Mouse (Mus musculus): ENCODE data around the gene Hhipl1. TPM values are rescaled to one million over a fixed set of nuclear protein-coding genes. Genes with fewer than 3 reads are reported as not detected.

The Hhipl1 gene
- polyA plus RNA-seq, 1 experiment: 1.6 TPM

DNA sequence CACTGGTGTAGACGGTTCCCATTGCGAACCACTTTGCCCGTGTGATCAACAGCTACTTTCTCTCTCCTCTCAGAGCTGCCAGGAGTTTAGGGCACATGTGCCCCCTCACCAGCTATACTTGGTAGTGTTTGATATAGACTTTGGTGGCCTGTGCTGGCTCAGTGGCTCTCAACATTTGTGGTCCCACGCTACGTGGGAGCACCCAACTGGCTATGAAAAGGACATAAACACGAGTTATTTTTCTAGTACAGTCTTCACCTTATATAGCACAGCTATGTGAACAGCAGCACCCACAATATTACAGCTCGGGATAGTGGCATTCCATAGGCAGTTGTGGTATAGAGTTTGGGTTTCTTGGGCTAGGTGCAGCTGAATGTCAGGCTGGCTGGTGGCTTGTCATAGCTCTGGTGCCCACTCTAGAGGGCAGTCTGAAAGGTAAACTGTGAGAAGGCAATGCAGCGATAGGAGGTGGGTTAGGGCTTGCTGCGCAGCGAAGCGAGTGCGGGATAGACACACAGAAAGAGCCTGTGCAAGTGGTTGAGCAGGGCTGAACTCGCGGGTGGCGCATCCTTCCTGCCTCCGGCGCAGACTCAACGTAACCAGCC lies 11.9 kb downstream of the Hhipl1 start:
- H3K79me3 ChIP-seq (ENCODE audit: low read depth): no peaks in the 10 kb centered on the region
- no peaks in the 10 kb centered on the region for H3K36me3 ChIP-seq (ENCODE audit: control insufficient read depth, insufficient read depth)
- H3K79me2 ChIP-seq (ENCODE audit: control insufficient read depth, insufficient read depth): no peaks in the 10 kb centered on the region
- no peaks in the 10 kb centered on the region for H3K27me3 ChIP-seq (ENCODE audit: control insufficient read depth, insufficient read depth, insufficient read length)
- no peak overlapping the region for H3ac ChIP-seq (ENCODE audit: control insufficient read depth, insufficient read length, low read depth)
- TF ChIP-seq FOSL1 (IDR thresholded peaks at IDR 0.05; ENCODE audit: insufficient read depth, low read length, poor library complexity, severe bottlenecking) (no peak), CTCF (IDR thresholded peaks at IDR 0.05; ENCODE audit: control insufficient read depth, insufficient read depth, insufficient read length) (no peak), MYOG (IDR thresholded peaks at IDR 0.05; ENCODE audit: control insufficient read depth, extremely low read depth, insufficient read length) (no peak)
- no peak overlapping the region for H3K4me3 ChIP-seq (ENCODE audit: insufficient read depth, poor library complexity, severe bottlenecking)

DNA sequence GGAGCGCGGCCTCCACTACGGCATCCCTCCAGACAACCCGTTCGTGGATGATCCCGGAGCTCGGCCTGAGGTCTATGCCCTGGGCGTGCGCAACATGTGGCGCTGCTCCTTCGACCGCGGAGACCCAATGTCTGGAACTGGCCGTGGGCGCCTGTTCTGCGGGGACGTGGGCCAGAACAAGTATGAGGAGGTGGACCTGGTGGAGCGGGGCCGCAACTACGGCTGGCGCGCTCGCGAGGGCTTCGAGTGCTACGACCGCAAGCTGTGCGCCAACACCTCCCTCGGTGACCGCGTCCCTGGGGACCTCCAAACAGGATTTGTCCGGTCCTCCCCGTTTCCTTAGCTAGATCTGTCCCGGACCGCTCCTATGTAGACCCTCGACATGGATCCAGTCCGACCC lies 12.4 kb downstream of the Hhipl1 start:
- Histone ChIP-seq H3K79me2 (ENCODE audit: control insufficient read depth, insufficient read depth) (no peaks in the 10 kb centered on the region), H3K36me3 (ENCODE audit: control insufficient read depth, insufficient read depth) (no peaks in the 10 kb centered on the region), H3K4me3 (ENCODE audit: insufficient read depth, poor library complexity, severe bottlenecking) (no peak overlapping the region), H3K79me3 (ENCODE audit: low read depth) (no peaks in the 10 kb centered on the region), H3ac (ENCODE audit: control insufficient read depth, insufficient read length, low read depth) (no peak overlapping the region), H3K27me3 (ENCODE audit: control insufficient read depth, insufficient read depth, insufficient read length) (no peaks in the 10 kb centered on the region)
- TF ChIP-seq MAX (IDR thresholded peaks at IDR 0.05): no peak
- TF ChIP-seq CTCF (IDR thresholded peaks at IDR 0.05; ENCODE audit: control insufficient read depth, insufficient read depth, insufficient read length): no peak
- no peak for TF ChIP-seq USF1 (IDR thresholded peaks at IDR 0.05; ENCODE audit: low read depth)
- TF ChIP-seq FOSL1 (IDR thresholded peaks at IDR 0.05; ENCODE audit: insufficient read depth, low read length, poor library complexity, severe bottlenecking): no peak

GRCm38 (mm10) chr12:108320096-108320495 lies 14.0 kb downstream of the Hhipl1 start:
- Histone ChIP-seq H3K4me3 (ENCODE audit: insufficient read depth, poor library complexity, severe bottlenecking) (no peak overlapping the region), H3K27me3 (ENCODE audit: control insufficient read depth, insufficient read depth, insufficient read length) (no peaks in the 10 kb centered on the region), H3K79me3 (ENCODE audit: low read depth) (no peaks in the 10 kb centered on the region), H3K79me2 (ENCODE audit: control insufficient read depth, insufficient read depth) (no peaks in the 10 kb centered on the region), H3ac (ENCODE audit: control insufficient read depth, insufficient read length, low read depth) (no peak overlapping the region), H3K36me3 (ENCODE audit: control insufficient read depth, insufficient read depth) (no peaks in the 10 kb centered on the region)
- no peak for TF ChIP-seq MYOD1 (IDR thresholded peaks at IDR 0.05; ENCODE audit: control insufficient read depth, insufficient read length, low read depth)
- TF ChIP-seq CEBPB (IDR thresholded peaks at IDR 0.05; ENCODE audit: low read depth): no peak
- TF ChIP-seq CTCF (IDR thresholded peaks at IDR 0.05; ENCODE audit: control insufficient read depth, insufficient read depth, insufficient read length): no peak
- no peak for TF ChIP-seq FOSL1 (IDR thresholded peaks at IDR 0.05; ENCODE audit: insufficient read depth, low read length, poor library complexity, severe bottlenecking)
- TF ChIP-seq MAX (IDR thresholded peaks at IDR 0.05): no peak
- TF ChIP-seq USF1 (IDR thresholded peaks at IDR 0.05; ENCODE audit: low read depth): no peak
- TF ChIP-seq MYOG (IDR thresholded peaks at IDR 0.05; ENCODE audit: control insufficient read depth, extremely low read depth, insufficient read length): no peak

DNA sequence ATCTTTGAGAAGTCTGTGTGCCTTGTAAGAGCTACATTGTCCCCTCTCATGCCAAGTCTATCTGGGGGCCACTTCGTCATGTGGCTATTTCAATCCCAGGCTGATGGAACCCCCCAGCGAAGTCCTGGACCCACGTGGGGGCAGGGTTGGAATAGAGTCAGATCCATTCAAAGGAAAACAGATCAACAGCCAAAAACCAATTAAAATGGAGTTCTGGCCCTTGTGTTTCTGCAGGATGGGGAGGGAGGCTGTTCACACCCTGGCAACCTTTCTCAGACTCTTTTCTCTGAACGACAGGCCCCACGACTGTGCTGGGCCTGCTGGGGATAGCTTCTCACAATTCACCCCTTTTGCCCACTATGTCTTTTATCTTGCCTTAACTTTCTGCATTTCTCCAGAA lies 20.3 kb downstream of the Hhipl1 start:
- no peak overlapping the region for H3K4me3 ChIP-seq (ENCODE audit: insufficient read depth, poor library complexity, severe bottlenecking)
- no peaks in the 10 kb centered on the region for H3K79me3 ChIP-seq (ENCODE audit: low read depth)
- peaks cover 8% of the 10 kb centered on the region for H3K27me3 ChIP-seq (ENCODE audit: control insufficient read depth, insufficient read depth, insufficient read length)
- no peaks in the 10 kb centered on the region for H3K36me3 ChIP-seq (ENCODE audit: control insufficient read depth, insufficient read depth)
- TF ChIP-seq MYOD1 (IDR thresholded peaks at IDR 0.05; ENCODE audit: control insufficient read depth, insufficient read length, low read depth) (no peak), CTCF (IDR thresholded peaks at IDR 0.05; ENCODE audit: control insufficient read depth, insufficient read depth, insufficient read length) (no peak), CEBPB (IDR thresholded peaks at IDR 0.05; ENCODE audit: low read depth) (no peak), FOSL1 (IDR thresholded peaks at IDR 0.05; ENCODE audit: insufficient read depth, low read length, poor library complexity, severe bottlenecking) (no peak), MYOG (IDR thresholded peaks at IDR 0.05; ENCODE audit: control insufficient read depth, extremely low read depth, insufficient read length) (no peak), MAX (IDR thresholded peaks at IDR 0.05) (no peak), USF1 (IDR thresholded peaks at IDR 0.05; ENCODE audit: low read depth) (no peak)
- H3K79me2 ChIP-seq (ENCODE audit: control insufficient read depth, insufficient read depth): no peaks in the 10 kb centered on the region
- no peak overlapping the region for H3ac ChIP-seq (ENCODE audit: control insufficient read depth, insufficient read length, low read depth)

GRCm38 (mm10) chr12:108327889-108328491 lies 21.9 kb downstream of the Hhipl1 start:
- H3K4me3 ChIP-seq (ENCODE audit: insufficient read depth, poor library complexity, severe bottlenecking): no peak overlapping the region
- H3K27me3 ChIP-seq (ENCODE audit: control insufficient read depth, insufficient read depth, insufficient read length): peaks cover 8% of the 10 kb centered on the region
- no peaks in the 10 kb centered on the region for H3K79me3 ChIP-seq (ENCODE audit: low read depth)
- H3K79me2 ChIP-seq (ENCODE audit: control insufficient read depth, insufficient read depth): no peaks in the 10 kb centered on the region
- H3K36me3 ChIP-seq (ENCODE audit: control insufficient read depth, insufficient read depth): no peaks in the 10 kb centered on the region
- no peak overlapping the region for H3ac ChIP-seq (ENCODE audit: control insufficient read depth, insufficient read length, low read depth)
- no peak for TF ChIP-seq CEBPB (IDR thresholded peaks at IDR 0.05; ENCODE audit: low read depth)
- TF ChIP-seq MAX (IDR thresholded peaks at IDR 0.05): no peak

GRCm38 (mm10) chr12:108333056-108333455 lies 27.0 kb downstream of the Hhipl1 start:
- H3K79me3 ChIP-seq (ENCODE audit: low read depth): no peaks in the 10 kb centered on the region
- TF ChIP-seq MAX (IDR thresholded peaks at IDR 0.05): peak; percentile 92
- TF ChIP-seq CTCF (IDR thresholded peaks at IDR 0.05; ENCODE audit: control insufficient read depth, insufficient read depth, insufficient read length): peak; percentile 99
- TF ChIP-seq MYOD1 (IDR thresholded peaks at IDR 0.05; ENCODE audit: control insufficient read depth, insufficient read length, low read depth): no peak
- H3K27me3 ChIP-seq (ENCODE audit: control insufficient read depth, insufficient read depth, insufficient read length): peaks cover under 1% of the 10 kb centered on the region
- peak overlapping the region; percentile 8 for H3K4me3 ChIP-seq (ENCODE audit: insufficient read depth, poor library complexity, severe bottlenecking)
- no peaks in the 10 kb centered on the region for H3K79me2 ChIP-seq (ENCODE audit: control insufficient read depth, insufficient read depth)
- no peaks in the 10 kb centered on the region for H3K36me3 ChIP-seq (ENCODE audit: control insufficient read depth, insufficient read depth)
- no peak overlapping the region for H3ac ChIP-seq (ENCODE audit: control insufficient read depth, insufficient read length, low read depth)
